Mouse (Mus musculus): Measurements from ENCODE around the gene Sh3pxd2b. TPM values are rescaled to one million over a fixed set of nuclear protein-coding genes. Genes with fewer than 3 reads are reported as not detected.

The Sh3pxd2b gene
- polyA plus RNA-seq, 1 experiment, result 0.37 TPM

- TF ChIP-seq POLR2A (IDR thresholded peaks at IDR 0.05; ENCODE audit: control insufficient read depth, low read depth, low read length) (no peak), CTCF (IDR thresholded peaks at IDR 0.05; ENCODE audit: control insufficient read depth, insufficient read depth, insufficient replicate concordance, low read depth, low read length) (no peak)
- Histone ChIP-seq H3K36me3 (ENCODE audit: control insufficient read depth, insufficient read depth, low read length) (no peaks in the 10 kb centered on the region), H3K4me3 (ENCODE audit: control insufficient read depth, low read depth, low read length) (no peak overlapping the region), H3K4me1 (ENCODE audit: control insufficient read depth, insufficient read depth, low read length) (no peaks in the 10 kb centered on the region), H3K27ac (ENCODE audit: control insufficient read depth, insufficient read depth, low read depth, low read length) (no peak overlapping the region), H3K27me3 (ENCODE audit: control insufficient read depth, insufficient read depth, low read length) (no peaks in the 10 kb centered on the region)
Measured at GRCm38 (mm10) chr11:32404708-32405107, 57.1 kb downstream of the Sh3pxd2b start.

DNA sequence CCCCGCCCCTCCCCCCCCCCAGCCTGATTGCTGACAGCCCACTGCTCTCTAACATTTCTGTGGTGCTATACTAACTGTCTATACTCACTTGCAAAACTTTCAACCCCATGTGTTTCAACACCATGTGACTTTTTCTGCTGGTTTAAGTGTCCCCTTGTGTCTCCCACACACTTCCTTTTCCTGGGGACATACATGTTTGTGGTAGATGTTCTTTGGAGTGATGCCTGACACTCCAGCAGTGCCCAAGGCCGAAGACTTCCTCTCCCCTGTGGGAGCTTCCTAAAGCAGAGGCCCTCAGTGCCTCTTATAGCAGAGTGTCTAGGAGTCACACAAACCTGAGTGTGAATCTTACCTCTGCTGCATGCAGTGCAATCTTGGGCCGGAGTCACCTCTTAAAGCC, 60.2 kb downstream of the Sh3pxd2b start:
- H3K27ac ChIP-seq (ENCODE audit: control insufficient read depth, insufficient read depth, low read depth, low read length), result no peak overlapping the region
- no peaks in the 10 kb centered on the region for H3K27me3 ChIP-seq (ENCODE audit: control insufficient read depth, insufficient read depth, low read length)
- H3K36me3 ChIP-seq (ENCODE audit: control insufficient read depth, insufficient read depth, low read length), result no peaks in the 10 kb centered on the region
- no peak overlapping the region for H3K4me3 ChIP-seq (ENCODE audit: control insufficient read depth, low read depth, low read length)
- no peaks in the 10 kb centered on the region for H3K4me1 ChIP-seq (ENCODE audit: control insufficient read depth, insufficient read depth, low read length)
- TF ChIP-seq POLR2A (IDR thresholded peaks at IDR 0.05; ENCODE audit: control insufficient read depth, low read depth, low read length), result no peak
- TF ChIP-seq CTCF (IDR thresholded peaks at IDR 0.05; ENCODE audit: control insufficient read depth, insufficient read depth, insufficient replicate concordance, low read depth, low read length), result no peak

DNA sequence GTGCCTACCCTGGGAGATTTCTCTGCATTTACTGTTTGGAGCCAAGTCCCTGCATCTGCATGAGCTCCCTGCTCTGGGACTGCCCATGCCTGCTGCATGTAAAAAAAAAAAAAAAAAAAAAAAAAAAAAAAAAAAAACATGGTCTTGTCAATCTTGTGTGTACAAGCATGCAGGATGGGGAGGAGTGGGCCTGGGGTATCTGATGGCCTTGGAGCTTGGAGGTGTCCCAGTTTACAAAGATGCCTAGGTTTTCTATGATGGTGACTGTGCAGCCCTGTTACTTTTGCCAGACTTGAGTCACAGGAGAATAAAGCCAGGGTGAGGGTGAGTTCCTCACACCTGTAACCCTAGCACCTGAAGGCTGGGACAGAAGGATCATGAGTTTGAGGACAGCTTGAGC, 61.4 kb downstream of the Sh3pxd2b start:
- H3K36me3 ChIP-seq (ENCODE audit: control insufficient read depth, insufficient read depth, low read length), result no peaks in the 10 kb centered on the region
- no peaks in the 10 kb centered on the region for H3K27me3 ChIP-seq (ENCODE audit: control insufficient read depth, insufficient read depth, low read length)
- TF ChIP-seq POLR2A (IDR thresholded peaks at IDR 0.05; ENCODE audit: control insufficient read depth, low read depth, low read length) (no peak), CTCF (IDR thresholded peaks at IDR 0.05; ENCODE audit: control insufficient read depth, insufficient read depth, insufficient replicate concordance, low read depth, low read length) (no peak)
- H3K4me3 ChIP-seq (ENCODE audit: control insufficient read depth, low read depth, low read length), result no peak overlapping the region
- H3K27ac ChIP-seq (ENCODE audit: control insufficient read depth, insufficient read depth, low read depth, low read length), result no peak overlapping the region
- no peaks in the 10 kb centered on the region for H3K4me1 ChIP-seq (ENCODE audit: control insufficient read depth, insufficient read depth, low read length)

DNA sequence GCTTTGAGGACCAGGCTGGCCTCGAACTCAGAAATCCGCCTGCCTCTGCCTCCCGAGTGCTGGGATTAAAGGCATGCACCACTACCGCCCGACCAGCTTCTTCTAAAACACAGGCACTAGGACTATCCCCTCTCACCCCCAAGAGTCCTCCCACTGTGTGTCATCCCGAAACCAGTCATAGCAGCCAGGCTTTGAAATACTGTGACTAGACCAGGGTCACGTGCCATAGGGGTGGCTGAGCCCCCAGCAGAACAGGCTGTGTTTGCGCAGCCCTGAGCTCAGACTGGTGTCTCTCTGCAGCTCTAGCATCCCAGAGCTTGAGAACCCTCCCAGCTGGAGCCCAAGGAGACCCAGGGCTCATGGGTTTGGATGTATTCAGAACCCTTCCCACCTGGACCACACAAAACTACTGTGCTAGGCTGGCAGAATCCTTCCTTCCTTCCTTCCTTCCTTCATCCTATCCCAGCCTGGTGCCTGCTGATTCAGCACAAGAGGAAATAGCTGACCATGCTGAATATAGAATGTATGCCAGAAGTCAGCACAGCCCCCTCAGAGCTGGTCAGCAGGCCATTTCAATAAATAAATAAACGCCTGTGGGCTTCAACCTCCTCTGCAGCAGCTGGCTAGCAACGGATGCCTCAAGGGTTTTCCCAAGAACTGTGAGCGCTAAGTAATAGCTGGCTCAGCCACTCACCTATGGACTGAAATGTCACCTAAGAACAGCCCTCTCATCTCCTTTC, 62.4 kb downstream of the Sh3pxd2b start:
- TF ChIP-seq CTCF (IDR thresholded peaks at IDR 0.05; ENCODE audit: control insufficient read depth, insufficient read depth, insufficient replicate concordance, low read depth, low read length) (no peak), POLR2A (IDR thresholded peaks at IDR 0.05; ENCODE audit: control insufficient read depth, low read depth, low read length) (no peak)
- no peaks in the 10 kb centered on the region for H3K36me3 ChIP-seq (ENCODE audit: control insufficient read depth, insufficient read depth, low read length)

DNA sequence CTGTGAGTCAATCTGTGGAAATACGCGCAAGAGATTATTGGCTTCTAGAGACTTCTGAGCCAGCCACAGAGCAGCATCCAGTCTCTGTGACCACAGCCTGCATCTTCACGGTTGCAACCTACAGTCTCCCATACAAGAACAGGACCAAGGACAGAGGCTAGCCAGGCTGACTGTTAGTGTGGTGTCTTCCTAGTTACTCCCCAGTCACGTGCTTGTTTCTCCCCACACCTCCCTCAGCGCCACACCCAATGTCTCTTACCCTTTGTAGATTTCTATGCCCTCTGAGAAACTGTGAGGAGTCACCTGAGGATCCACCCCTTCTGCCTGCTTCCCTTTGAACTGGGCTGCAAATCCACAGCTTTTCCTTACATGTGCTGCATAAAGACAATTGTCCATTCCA, 72.4 kb downstream of the Sh3pxd2b start:
- no peaks in the 10 kb centered on the region for H3K4me1 ChIP-seq (ENCODE audit: control insufficient read depth, insufficient read depth, low read length)
- no peak for TF ChIP-seq CTCF (IDR thresholded peaks at IDR 0.05; ENCODE audit: control insufficient read depth, insufficient read depth, insufficient replicate concordance, low read depth, low read length)
- no peak for TF ChIP-seq POLR2A (IDR thresholded peaks at IDR 0.05; ENCODE audit: control insufficient read depth, low read depth, low read length)
- no peaks in the 10 kb centered on the region for H3K36me3 ChIP-seq (ENCODE audit: control insufficient read depth, insufficient read depth, low read length)
- H3K4me3 ChIP-seq (ENCODE audit: control insufficient read depth, low read depth, low read length), result no peak overlapping the region
- no peaks in the 10 kb centered on the region for H3K27me3 ChIP-seq (ENCODE audit: control insufficient read depth, insufficient read depth, low read length)
- no peak overlapping the region for H3K27ac ChIP-seq (ENCODE audit: control insufficient read depth, insufficient read depth, low read depth, low read length)

More for the DNA sequence above, 62.4 kb downstream of the Sh3pxd2b start:
- no peak overlapping the region for H3K4me3 ChIP-seq (ENCODE audit: control insufficient read depth, low read depth, low read length)
- H3K27me3 ChIP-seq (ENCODE audit: control insufficient read depth, insufficient read depth, low read length), result no peaks in the 10 kb centered on the region
- no peaks in the 10 kb centered on the region for H3K4me1 ChIP-seq (ENCODE audit: control insufficient read depth, insufficient read depth, low read length)
- H3K27ac ChIP-seq (ENCODE audit: control insufficient read depth, insufficient read depth, low read depth, low read length), result no peak overlapping the region

DNA sequence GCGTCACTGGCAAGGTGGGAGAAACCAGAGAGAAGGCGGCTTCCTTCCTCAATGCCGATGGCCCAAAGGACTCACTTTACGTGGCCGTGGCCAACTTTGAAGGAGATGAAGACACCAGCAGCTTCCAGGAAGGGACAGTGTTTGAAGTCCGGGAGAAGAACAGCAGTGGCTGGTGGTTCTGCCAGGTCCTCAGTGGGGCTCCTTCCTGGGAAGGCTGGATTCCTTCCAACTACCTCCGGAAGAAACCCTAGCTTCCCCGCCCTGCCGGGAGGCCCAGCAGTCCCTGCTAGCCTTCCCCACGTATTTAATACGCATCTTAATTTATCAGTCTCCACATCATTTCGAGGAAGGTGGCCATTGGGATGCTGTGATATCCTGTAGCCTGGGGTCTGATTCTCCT, 75.7 kb downstream of the Sh3pxd2b start:
- TF ChIP-seq POLR2A (IDR thresholded peaks at IDR 0.05; ENCODE audit: control insufficient read depth, low read depth, low read length), result no peak
- no peak for TF ChIP-seq CTCF (IDR thresholded peaks at IDR 0.05; ENCODE audit: control insufficient read depth, insufficient read depth, insufficient replicate concordance, low read depth, low read length)
- H3K27ac ChIP-seq (ENCODE audit: control insufficient read depth, insufficient read depth, low read depth, low read length), result no peak overlapping the region
- no peaks in the 10 kb centered on the region for H3K27me3 ChIP-seq (ENCODE audit: control insufficient read depth, insufficient read depth, low read length)
- no peak overlapping the region for H3K4me3 ChIP-seq (ENCODE audit: control insufficient read depth, low read depth, low read length)
- no peaks in the 10 kb centered on the region for H3K36me3 ChIP-seq (ENCODE audit: control insufficient read depth, insufficient read depth, low read length)
- H3K4me1 ChIP-seq (ENCODE audit: control insufficient read depth, insufficient read depth, low read length), result no peaks in the 10 kb centered on the region

- Histone ChIP-seq H3K4me1 (ENCODE audit: control insufficient read depth, insufficient read depth, low read length) (no peaks in the 10 kb centered on the region), H3K27ac (ENCODE audit: control insufficient read depth, insufficient read depth, low read depth, low read length) (no peak overlapping the region), H3K27me3 (ENCODE audit: control insufficient read depth, insufficient read depth, low read length) (no peaks in the 10 kb centered on the region), H3K4me3 (ENCODE audit: control insufficient read depth, low read depth, low read length) (no peak overlapping the region), H3K36me3 (ENCODE audit: control insufficient read depth, insufficient read depth, low read length) (no peaks in the 10 kb centered on the region)
- no peak for TF ChIP-seq POLR2A (IDR thresholded peaks at IDR 0.05; ENCODE audit: control insufficient read depth, low read depth, low read length)
- no peak for TF ChIP-seq CTCF (IDR thresholded peaks at IDR 0.05; ENCODE audit: control insufficient read depth, insufficient read depth, insufficient replicate concordance, low read depth, low read length)
Measured at GRCm38 (mm10) chr11:32424600-32424999, 77.0 kb downstream of the Sh3pxd2b start.
